Mouse (Mus musculus) telencephalon, adult 2 months (tissue): ENCODE data around the gene Lbx1.

Source experiments
- DNase-seq: peaks from one replicate; pipeline ENCODE4 v3.0.0-alpha.2; 2011; ENCODE audit warnings: low read depth, low spot score

The Lbx1 gene

GRCm38 (mm10) chr19:45216240-45216639 is 19.4 kb downstream of the Lbx1 start:
- no peak for DNase-seq

- DNase-seq = no peak
These were observed 20.2 kb downstream of the Lbx1 start for GRCm38 (mm10) chr19:45215431-45215830.

DNA sequence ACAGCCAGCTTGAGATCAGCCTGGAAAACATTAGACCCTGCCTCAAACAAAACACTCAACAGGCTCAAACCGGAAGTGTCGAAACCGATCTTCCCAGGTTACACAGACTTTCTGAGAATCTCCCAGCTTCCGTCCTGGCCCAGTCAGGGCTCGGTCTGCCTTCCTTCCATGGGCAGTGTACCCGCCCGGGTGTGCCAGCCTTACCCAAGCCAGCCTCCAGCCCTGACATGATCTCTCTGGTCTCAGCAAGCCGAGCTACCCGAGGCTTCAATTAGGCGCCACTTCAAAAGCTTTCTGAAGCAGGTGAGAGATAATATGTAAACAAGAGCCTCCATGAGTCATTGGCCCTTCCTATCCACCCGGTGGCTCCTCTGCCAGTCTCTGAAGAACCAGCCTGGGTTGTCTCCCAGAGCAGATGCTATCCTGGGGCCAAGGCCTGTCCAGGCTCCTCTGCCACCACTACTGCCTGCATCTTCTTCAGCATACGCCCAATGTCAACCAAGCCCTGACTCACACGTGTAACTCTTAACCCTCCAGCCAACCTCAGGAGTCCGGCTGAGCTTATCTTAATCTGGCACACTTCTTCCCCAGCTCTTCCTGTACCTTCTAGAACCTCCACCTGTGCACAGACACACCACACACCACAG is 25.7 kb downstream of the Lbx1 start:
- DNase-seq = no peak

GRCm38 (mm10) chr19:45209191-45209590 is 26.4 kb downstream of the Lbx1 start:
- no peak for DNase-seq

GRCm38 (mm10) chr19:45208438-45209060 is 27.1 kb downstream of the Lbx1 start:
- DNase-seq = no peak

DNA sequence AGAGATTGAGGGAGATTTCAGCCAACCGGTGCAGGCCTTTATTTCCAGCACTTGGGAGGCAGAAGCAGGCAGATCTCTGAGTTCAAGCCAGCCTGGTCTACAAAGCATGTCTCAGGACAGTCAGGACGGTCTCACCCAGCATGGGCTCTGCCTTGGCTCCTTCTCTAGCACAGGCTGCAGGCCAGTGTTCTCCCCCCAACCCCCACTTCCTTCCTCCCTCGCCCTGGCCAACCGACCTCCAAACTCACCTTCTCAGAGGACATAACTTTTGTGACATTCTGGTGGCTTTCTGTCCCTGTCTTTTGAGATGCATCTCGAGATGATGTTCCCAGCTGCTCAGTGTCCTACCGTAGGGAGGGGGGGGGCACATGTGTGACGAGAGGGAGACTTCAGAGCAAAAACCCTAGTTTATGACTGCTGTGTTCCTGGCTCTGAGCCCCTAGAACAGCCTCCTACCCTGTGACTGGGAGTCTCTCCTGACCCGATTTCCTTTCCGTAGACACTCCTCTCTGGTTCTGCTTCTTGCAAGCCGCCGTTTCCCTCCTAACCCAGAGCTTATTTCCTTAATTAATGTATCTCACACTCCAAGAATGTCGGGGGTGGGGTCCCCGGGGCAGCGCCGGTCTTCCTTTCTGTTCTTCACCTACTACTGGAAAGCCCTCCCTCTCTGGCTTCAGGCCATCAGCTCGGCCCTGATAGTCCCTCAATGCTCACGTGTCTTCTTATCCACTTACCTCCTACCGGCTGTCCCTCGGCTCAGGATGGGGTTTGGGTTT is 27.8 kb downstream of the Lbx1 start:
- no peak for DNase-seq

DNA sequence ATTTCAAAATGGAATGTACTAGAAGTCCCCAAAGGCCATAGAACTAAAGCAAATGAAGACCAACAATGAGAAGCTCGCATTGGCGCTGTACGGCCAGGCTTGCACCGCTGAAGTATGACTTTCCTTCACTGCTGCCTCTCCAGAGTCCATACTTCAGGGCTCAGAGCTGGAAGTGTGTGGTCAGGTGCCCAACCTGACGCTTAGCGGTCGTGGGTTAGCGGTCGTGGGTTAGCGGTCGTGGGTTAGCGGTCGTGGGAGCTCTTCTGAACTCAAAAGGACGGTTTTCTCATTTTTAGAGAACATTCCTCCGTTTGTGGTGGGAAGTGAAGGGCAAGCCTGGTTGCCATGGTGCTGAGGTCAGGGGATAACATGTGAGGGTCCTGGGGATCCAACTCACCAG is 28.5 kb downstream of the Lbx1 start:
- DNase-seq = no peak

GRCm38 (mm10) chr19:45205311-45206105 is 30.1 kb downstream of the Lbx1 start:
- no peak for DNase-seq

DNA sequence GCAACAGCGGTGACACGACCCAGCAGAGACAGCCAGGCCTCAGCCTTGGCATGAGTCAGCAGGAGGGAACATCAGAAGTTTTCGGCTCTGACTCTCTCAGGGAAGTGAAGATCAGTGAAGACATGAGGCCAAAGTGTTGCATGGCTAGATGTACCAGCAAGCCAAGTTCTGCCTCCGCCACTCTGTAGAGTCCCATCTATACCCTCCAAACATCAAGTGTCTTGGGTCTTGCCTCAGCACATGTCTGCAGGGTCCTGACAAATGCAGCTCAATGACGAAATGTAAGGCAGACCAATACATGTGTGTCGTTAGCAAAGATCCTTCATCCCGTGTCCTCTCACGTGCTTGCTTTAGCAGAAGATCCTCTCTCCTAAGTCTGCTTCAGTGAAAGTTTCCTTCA is 38.6 kb downstream of the Lbx1 start:
- DNase-seq = no peak

DNA sequence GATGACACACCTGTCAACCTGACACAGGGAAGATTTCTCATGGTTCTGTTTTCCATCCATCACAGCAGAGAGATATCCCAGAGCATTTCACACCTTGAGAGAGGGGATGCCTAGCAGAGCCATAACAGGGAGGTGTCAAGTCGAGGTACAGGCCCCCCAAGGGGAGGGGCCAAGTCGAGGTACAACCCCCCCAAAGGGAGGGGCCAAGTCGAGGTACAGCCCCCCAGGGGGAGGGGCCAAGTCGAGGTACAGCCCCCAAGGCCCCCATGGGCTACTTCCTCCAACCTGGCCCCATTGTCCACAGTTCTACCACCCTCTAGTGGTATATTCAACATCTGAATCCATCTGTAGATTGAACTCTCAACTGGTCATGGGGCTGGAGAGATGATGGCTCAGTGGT is 41.0 kb downstream of the Lbx1 start:
- DNase-seq = no peak
